Mouse (Mus musculus) hindbrain, postnatal 0 days (tissue): ENCODE results near the gene Hrasls5. TPM values are rescaled to one million over a fixed set of nuclear protein-coding genes. Genes with fewer than 3 reads are reported as not detected.

Source experiments
- ATAC-seq: fragments of 200-750 bp; cut with Nextera tagmentation; 2 replicates; pipeline ENCODE4 v1.8.0; 2017; ENCODE audit warnings: mild to moderate bottlenecking, moderate TSS enrichment, moderate library complexity
- DNase-seq: peaks from one replicate; pipeline ENCODE4 v3.0.0-alpha.2; 2015; ENCODE audit warnings: low spot score
- H3K27ac ChIP-seq: fragments of 300-500 bp; sonication (generic); 2 replicates; pipeline ENCODE4 v1.5.1; 2014; ENCODE audit warnings: mild to moderate bottlenecking
- H3K27me3 ChIP-seq: fragments of 300-500 bp; sonication (generic); 2 replicates; pipeline ENCODE4 v1.6.1; 2014; ENCODE audit warnings: low read length, mixed read lengths; ENCODE audit not compliant: insufficient read depth
- H3K36me3 ChIP-seq: fragments of 300-500 bp; sonication (generic); 2 replicates; pipeline ENCODE4 v1.6.1; 2014; ENCODE audit warnings: low read length, mixed read lengths; ENCODE audit not compliant: insufficient read depth
- H3K4me1 ChIP-seq: fragments of 300-500 bp; sonication (generic); 2 replicates; pipeline ENCODE4 v1.6.1; 2014; ENCODE audit warnings: antibody characterized with exemption, low read length, mixed read lengths; ENCODE audit not compliant: insufficient read depth
- H3K4me2 ChIP-seq: fragments of 300-500 bp; sonication (generic); 2 replicates; pipeline ENCODE4 v1.6.1; 2014; ENCODE audit warnings: low read depth, mild to moderate bottlenecking, low read length, moderate library complexity, mixed read lengths
- H3K4me3 ChIP-seq: fragments of 300-500 bp; sonication (generic); 2 replicates; pipeline ENCODE4 v1.5.1; 2014; ENCODE audit warnings: low read length
- H3K9ac ChIP-seq: fragments of 300-500 bp; sonication (generic); replicated peaks from 2 replicates; pipeline ENCODE4 v1.6.1; 2014; ENCODE audit warnings: mild to moderate bottlenecking, low read length, moderate library complexity, mixed read lengths
- H3K9me3 ChIP-seq: fragments of 300-500 bp; sonication (generic); 2 replicates; pipeline ENCODE4 v1.6.1; 2016; ENCODE audit warnings: low read length, mixed read lengths
- CTCF ChIP-seq: IDR thresholded peaks from 2 replicates; pipeline ENCODE4 v1.5.1; 2016; ENCODE audit warnings: antibody characterized with exemption, control low read depth, low read depth
- WGBS: fragments of 180-500 bp; shearing (Covaris S2); extraction: QIAGEN DNeasy Blood & Tissue Kit; methylation state at CpG from one replicate; pipeline ENCODE4 v1.1.7; 2014; 5-methylcytosine and 5-hydroxymethylcytosine counted together
- polyA plus RNA-seq: library from polyadenylated mRNA; unstranded; fragments of >200 nt; fragmentation: Nextera tagmentation; extraction: Ambion mirVana; gene quantifications from 2 replicates; pipeline ENCODE4 v1.2.1, GENCODE M21; 2015
- total RNA-seq: library from RNA; depleted of rRNA; stranded (reverse); fragments of >200 nt; gene quantifications from 2 replicates; pipeline ENCODE4 v1.2.3, GENCODE M21; 2014; rRNA removed

Hrasls5 gene
- total and polyA plus RNA-seq, 2 experiments from 2014 or later: 0.18 TPM; not detected in 1

GRCm38 (mm10) chr19:7617696-7618095 lies 5.4 kb downstream of the Hrasls5 start:
- H3K27me3 ChIP-seq: no peaks in the 10 kb centered on the region
- WGBS: 44% methylated on average over 7 of the region's 7 CpGs
- H3K4me2 ChIP-seq: no peak overlapping the region
- no peak overlapping the region for H3K4me3 ChIP-seq
- H3K9me3 ChIP-seq: no peaks in the 10 kb centered on the region
- H3K36me3 ChIP-seq: no peaks in the 10 kb centered on the region
- DNase-seq: peak; percentile 90
- ATAC-seq: 0 out of 2 replicates have a peak, but pooled peaks have one; percentile 32
- no peaks in the 10 kb centered on the region for H3K4me1 ChIP-seq
- peak; percentile 85 for TF ChIP-seq CTCF
- H3K9ac ChIP-seq: no peak overlapping the region
- H3K27ac ChIP-seq: no peak overlapping the region

- TF ChIP-seq CTCF: no peak
- no peak overlapping the region for H3K4me2 ChIP-seq
- H3K4me3 ChIP-seq: no peak overlapping the region
- no peaks in the 10 kb centered on the region for H3K4me1 ChIP-seq
- H3K36me3 ChIP-seq: no peaks in the 10 kb centered on the region
- H3K9ac ChIP-seq: no peak overlapping the region
- no peaks in the 10 kb centered on the region for H3K27me3 ChIP-seq
- ATAC-seq (no peak), DNase-seq (no peak)
- no peak overlapping the region for H3K27ac ChIP-seq
- no peaks in the 10 kb centered on the region for H3K9me3 ChIP-seq
These were observed 20.7 kb downstream of the Hrasls5 start for GRCm38 (mm10) chr19:7633021-7633420.

DNA sequence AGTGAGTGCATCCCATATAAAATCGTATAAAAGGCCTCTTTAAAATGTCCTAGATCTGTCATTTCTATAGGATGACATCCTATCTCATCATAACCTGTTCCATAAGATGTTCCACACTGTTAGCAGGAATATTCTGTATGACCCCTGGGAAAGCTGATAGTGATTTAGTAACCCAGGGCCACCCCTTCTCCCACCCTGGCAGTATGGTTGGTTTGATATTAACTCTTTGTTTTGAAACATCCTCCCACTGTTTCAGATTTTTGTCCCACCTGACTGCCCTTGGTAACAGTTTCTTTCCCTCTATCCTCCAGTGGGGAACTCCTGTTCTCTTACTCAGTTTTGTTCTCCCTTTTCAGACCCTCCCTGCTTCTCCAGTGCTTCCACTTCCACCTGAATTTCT lies 21.4 kb downstream of the Hrasls5 start:
- H3K9me3 ChIP-seq: no peaks in the 10 kb centered on the region
- DNase-seq: no peak
- H3K4me1 ChIP-seq: no peaks in the 10 kb centered on the region
- no peaks in the 10 kb centered on the region for H3K27me3 ChIP-seq
- no peak for TF ChIP-seq CTCF
- no peak overlapping the region for H3K9ac ChIP-seq
- no peak overlapping the region for H3K4me3 ChIP-seq
- H3K36me3 ChIP-seq: no peaks in the 10 kb centered on the region
- H3K4me2 ChIP-seq: no peak overlapping the region
- no peak overlapping the region for H3K27ac ChIP-seq
- 68% methylated on average over 1 of the region's 1 CpGs for WGBS
- ATAC-seq: no peak

DNA sequence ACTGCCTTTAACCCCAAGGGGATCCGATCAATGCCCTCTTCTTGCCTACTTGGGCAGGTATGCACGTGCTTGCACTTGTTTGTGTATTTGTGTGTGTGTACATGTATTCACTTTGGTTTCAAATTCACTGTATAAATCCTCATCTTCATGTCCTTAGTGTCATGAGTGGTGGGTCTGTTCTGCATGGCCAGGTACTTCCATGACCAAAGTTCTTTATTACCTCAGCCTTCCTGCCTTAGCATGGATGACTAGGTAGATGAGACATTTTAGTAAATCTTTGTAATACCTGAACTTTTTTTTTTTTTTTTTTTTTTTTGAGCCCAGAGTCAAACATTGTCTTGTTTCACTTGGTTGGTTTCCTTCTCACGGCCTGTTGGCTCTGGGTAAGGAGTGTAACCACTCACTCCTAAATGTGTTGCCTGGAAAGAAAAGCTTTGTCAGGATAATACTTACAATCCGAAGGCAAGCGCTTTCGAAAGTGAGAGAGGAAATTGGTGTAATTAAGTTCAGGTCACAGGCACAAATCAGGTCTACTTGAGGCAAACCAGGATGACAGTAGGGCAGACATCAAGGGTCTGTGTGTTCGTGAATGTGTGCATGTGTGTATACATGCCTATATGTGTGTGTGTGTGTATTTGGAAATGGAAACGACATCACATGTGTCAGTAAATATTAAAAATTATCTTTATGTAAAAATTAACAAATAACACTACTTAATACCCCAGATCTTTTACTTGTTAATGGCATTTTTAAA lies 36.7 kb downstream of the Hrasls5 start:
- ATAC-seq (no peak), DNase-seq (no peak)
- H3K4me1 ChIP-seq: no peaks in the 10 kb centered on the region
- 85% methylated on average over 8 of the region's 8 CpGs for WGBS
- no peak overlapping the region for H3K9ac ChIP-seq
- H3K27me3 ChIP-seq: no peaks in the 10 kb centered on the region
- no peak for TF ChIP-seq CTCF
- H3K27ac ChIP-seq: no peak overlapping the region
- no peaks in the 10 kb centered on the region for H3K9me3 ChIP-seq
- H3K4me3 ChIP-seq: no peak overlapping the region
- H3K4me2 ChIP-seq: no peak overlapping the region
- no peaks in the 10 kb centered on the region for H3K36me3 ChIP-seq

DNA sequence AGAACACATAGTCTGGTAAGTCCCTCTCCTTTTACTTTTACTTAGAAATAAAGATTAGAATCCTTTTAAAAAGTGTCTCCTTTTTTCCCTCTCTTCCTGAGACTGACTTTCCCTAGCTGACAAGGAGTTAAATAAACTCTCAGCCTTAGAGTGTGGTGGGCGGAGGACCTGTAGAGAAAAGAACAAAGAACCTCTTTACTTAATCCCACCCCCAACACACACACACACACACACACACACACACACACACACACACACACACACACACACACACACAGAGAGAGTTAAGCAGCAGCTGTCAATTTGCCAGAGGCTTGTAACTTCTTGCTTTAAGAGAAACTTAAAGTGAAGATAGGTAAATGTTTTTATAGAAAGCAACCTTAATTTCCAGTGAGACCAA lies 59.7 kb downstream of the Hrasls5 start:
- Histone ChIP-seq H3K27ac (no peak overlapping the region), H3K9me3 (no peaks in the 10 kb centered on the region), H3K4me2 (no peak overlapping the region), H3K27me3 (no peaks in the 10 kb centered on the region), H3K36me3 (no peaks in the 10 kb centered on the region), H3K4me1 (no peaks in the 10 kb centered on the region), H3K4me3 (no peak overlapping the region), H3K9ac (no peak overlapping the region)
- DNase-seq (no peak), ATAC-seq (no peak)
- TF ChIP-seq CTCF: no peak
- WGBS: 0% methylated on average over 1 of the region's 1 CpGs

GRCm38 (mm10) chr19:7687988-7688387 lies 75.6 kb downstream of the Hrasls5 start:
- TF ChIP-seq CTCF: no peak
- Histone ChIP-seq H3K36me3 (no peaks in the 10 kb centered on the region), H3K4me2 (no peak overlapping the region), H3K27me3 (no peaks in the 10 kb centered on the region), H3K9me3 (no peaks in the 10 kb centered on the region), H3K4me1 (no peaks in the 10 kb centered on the region), H3K4me3 (no peak overlapping the region), H3K9ac (no peak overlapping the region), H3K27ac (no peak overlapping the region)
- WGBS: 84% methylated on average over 1 of the region's 1 CpGs
- no peak for DNase-seq
- no peak for ATAC-seq

Other genes starting within 250 kb of the Hrasls5 start
- 37.1 and 57.3 TPM in 2 replicates for gene Spindoc, start 229.5 kb upstream of the Hrasls5 start, total RNA-seq
- gene Spindoc, start 229.5 kb upstream of the Hrasls5 start, polyA plus RNA-seq: 19.0 and 19.8 TPM in 2 replicates
- gene 2700081O15Rik, start 194.9 kb upstream of the Hrasls5 start, total RNA-seq: 114 and 129 TPM in 2 replicates
- gene 2700081O15Rik, start 194.9 kb upstream of the Hrasls5 start, polyA plus RNA-seq: 9.3 TPM in 2 replicates
- 366 and 402 TPM in 2 replicates for gene Rtn3, start 129.3 kb upstream of the Hrasls5 start, total RNA-seq
- gene Rtn3, start 129.3 kb upstream of the Hrasls5 start, polyA plus RNA-seq: 672 and 704 TPM in 2 replicates
- 7.2 and 11.1 TPM in 2 replicates for gene Atl3, start 118.5 kb upstream of the Hrasls5 start, total RNA-seq
- gene Atl3, start 118.5 kb upstream of the Hrasls5 start, polyA plus RNA-seq: 5.4 and 6.0 TPM in 2 replicates
- gene Pla2g16, start 55.1 kb upstream of the Hrasls5 start, total RNA-seq: 5.6 and 9.1 TPM in 2 replicates
- 12.3 and 12.7 TPM in 2 replicates for gene Pla2g16, start 55.1 kb upstream of the Hrasls5 start, polyA plus RNA-seq
- gene Lgals12, start 5.3 kb upstream of the Hrasls5 start, total RNA-seq: 0.11 and 0.16 TPM in 2 replicates
- gene Lgals12, start 5.3 kb upstream of the Hrasls5 start, polyA plus RNA-seq: 0.14 and 0.18 TPM in 2 replicates
- 0.42 TPM in 1 of 2 replicates, not detected in the other for gene Slc22a19, start 98.8 kb downstream of the Hrasls5 start, total RNA-seq
- 0.11 and 0.44 TPM in 2 replicates for gene Slc22a19, start 98.8 kb downstream of the Hrasls5 start, polyA plus RNA-seq
- gene Slc22a26, start 190.1 kb downstream of the Hrasls5 start, total RNA-seq: not detected in 2 replicates
- not detected in 2 replicates for gene Slc22a26, start 190.1 kb downstream of the Hrasls5 start, polyA plus RNA-seq